Mouse (Mus musculus) limb, embryonic 15.5 days (tissue): Measurements from ENCODE around the gene Mylpf. TPM values are rescaled to one million over a fixed set of nuclear protein-coding genes. Genes with fewer than 3 reads are reported as not detected.

Experiments
- ATAC-seq: fragments of 200-750 bp; cut with Nextera tagmentation; 2 replicates; pipeline ENCODE4 v1.8.0; 2017; ENCODE audit warnings: low read depth, moderate TSS enrichment; ENCODE audit not compliant: insufficient number of reproducible peaks, low FRiP score, low TSS enrichment
- H3K27ac ChIP-seq: fragments of 300-500 bp; sonication (generic); 2 replicates; pipeline ENCODE4 v1.5.1; 2015; ENCODE audit warnings: moderate library complexity, mild to moderate bottlenecking, inconsistent platforms
- H3K27me3 ChIP-seq: fragments of 300-500 bp; sonication (generic); 2 replicates; pipeline ENCODE4 v1.6.1; 2015; ENCODE audit warnings: inconsistent platforms
- H3K36me3 ChIP-seq: fragments of 300-500 bp; sonication (generic); 2 replicates; pipeline ENCODE4 v1.6.1; 2015; ENCODE audit warnings: inconsistent platforms
- H3K4me1 ChIP-seq: fragments of 300-500 bp; sonication (generic); 2 replicates; pipeline ENCODE4 v1.6.1; 2015; ENCODE audit warnings: inconsistent platforms
- H3K4me2 ChIP-seq: fragments of 300-500 bp; sonication (generic); 2 replicates; pipeline ENCODE4 v1.6.1; 2015; ENCODE audit warnings: mild to moderate bottlenecking, inconsistent platforms
- H3K4me3 ChIP-seq: fragments of 300-500 bp; sonication (generic); 2 replicates; pipeline ENCODE4 v1.5.1; 2015; ENCODE audit warnings: mild to moderate bottlenecking, inconsistent platforms
- H3K9ac ChIP-seq: fragments of 300-500 bp; sonication (generic); 2 replicates; pipeline ENCODE4 v1.6.1; 2015; ENCODE audit warnings: inconsistent platforms
- H3K9me3 ChIP-seq: fragments of 300-500 bp; sonication (generic); 2 replicates; pipeline ENCODE4 v1.6.1; 2016; ENCODE audit warnings: inconsistent platforms
- WGBS: fragments of 180-500 bp; shearing (Covaris S2); methylation state at CpG from one replicate; pipeline ENCODE4 v1.1.7; 2015; 5-methylcytosine and 5-hydroxymethylcytosine counted together
- polyA plus RNA-seq: library from polyadenylated mRNA; unstranded; fragments of >200 nt; fragmentation: Nextera tagmentation; extraction: Ambion mirVana; gene quantifications from 2 replicates; pipeline ENCODE4 v1.2.1, GENCODE M21; 2015

The Mylpf gene
- polyA plus RNA-seq, 1 experiment from 2014 or later, result 422 TPM

DNA sequence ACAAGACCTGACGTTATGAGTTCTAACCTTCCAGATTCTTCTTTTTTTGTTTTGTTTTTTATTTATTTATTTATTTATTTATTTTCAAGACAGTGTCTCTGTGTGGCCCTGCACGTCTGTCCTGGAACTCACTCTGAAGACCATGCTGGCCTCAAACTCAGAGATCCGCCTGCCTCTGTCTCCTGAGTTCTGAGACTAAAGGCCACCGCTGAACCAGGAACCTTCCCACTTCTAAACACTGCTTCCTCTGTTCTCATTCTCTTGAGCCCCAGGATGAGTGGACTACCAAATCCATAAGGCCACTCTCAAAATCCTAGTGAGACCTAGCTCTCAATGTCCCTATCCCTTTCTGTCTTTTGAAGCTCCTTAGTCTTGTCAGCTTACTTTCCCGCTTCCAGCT lies 1.2 kb downstream of the Mylpf start:
- Histone ChIP-seq H3K4me2 (peak overlapping the region; percentile 79; the same call in 1 of the 2 replicates), H3K36me3 (no peaks in the 10 kb centered on the region; the same call in 1 of the 2 replicates), H3K27me3 (no peaks in the 10 kb centered on the region), H3K4me1 (peaks cover 41% of the 10 kb centered on the region), H3K9ac (no peak overlapping the region), H3K9me3 (no peaks in the 10 kb centered on the region), H3K4me3 (peak overlapping the region; percentile 97; the same call in 1 of the 2 replicates), H3K27ac (peak overlapping the region; percentile 93; the same call in 1 of the 2 replicates)
- no peak for ATAC-seq
- 82% methylated on average over 5 of the region's 5 CpGs for WGBS

DNA sequence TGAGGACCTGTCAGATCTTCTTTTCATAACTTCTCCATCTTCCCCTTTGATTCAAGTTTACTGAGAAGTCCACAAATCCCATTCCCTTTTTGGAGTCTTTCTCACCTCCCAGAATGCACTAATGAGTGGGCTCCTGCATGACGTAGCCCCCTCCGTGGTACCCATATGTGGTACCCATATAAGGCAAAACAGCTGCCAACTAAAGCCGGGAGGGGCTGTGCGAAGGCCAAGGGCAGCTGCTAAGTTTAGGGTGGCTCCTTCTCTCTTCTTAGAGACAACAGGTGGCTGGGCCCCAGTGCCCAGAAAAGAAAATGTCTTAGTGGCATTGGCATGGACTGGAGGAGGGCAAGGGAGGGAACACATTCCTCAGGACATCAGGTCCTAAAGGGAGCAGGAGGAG lies 1.6 kb downstream of the Mylpf start:
- peaks cover 41% of the 10 kb centered on the region for H3K4me1 ChIP-seq
- 81% methylated on average over 4 of the region's 4 CpGs for WGBS
- ATAC-seq, result no peak
- no peaks in the 10 kb centered on the region; the same call in 1 of the 2 replicates for H3K36me3 ChIP-seq
- no peaks in the 10 kb centered on the region for H3K27me3 ChIP-seq
- H3K9me3 ChIP-seq, result no peaks in the 10 kb centered on the region
- no peak overlapping the region for H3K4me3 ChIP-seq
- no peak overlapping the region for H3K27ac ChIP-seq
- H3K4me2 ChIP-seq, result no peak overlapping the region
- H3K9ac ChIP-seq, result no peak overlapping the region

DNA sequence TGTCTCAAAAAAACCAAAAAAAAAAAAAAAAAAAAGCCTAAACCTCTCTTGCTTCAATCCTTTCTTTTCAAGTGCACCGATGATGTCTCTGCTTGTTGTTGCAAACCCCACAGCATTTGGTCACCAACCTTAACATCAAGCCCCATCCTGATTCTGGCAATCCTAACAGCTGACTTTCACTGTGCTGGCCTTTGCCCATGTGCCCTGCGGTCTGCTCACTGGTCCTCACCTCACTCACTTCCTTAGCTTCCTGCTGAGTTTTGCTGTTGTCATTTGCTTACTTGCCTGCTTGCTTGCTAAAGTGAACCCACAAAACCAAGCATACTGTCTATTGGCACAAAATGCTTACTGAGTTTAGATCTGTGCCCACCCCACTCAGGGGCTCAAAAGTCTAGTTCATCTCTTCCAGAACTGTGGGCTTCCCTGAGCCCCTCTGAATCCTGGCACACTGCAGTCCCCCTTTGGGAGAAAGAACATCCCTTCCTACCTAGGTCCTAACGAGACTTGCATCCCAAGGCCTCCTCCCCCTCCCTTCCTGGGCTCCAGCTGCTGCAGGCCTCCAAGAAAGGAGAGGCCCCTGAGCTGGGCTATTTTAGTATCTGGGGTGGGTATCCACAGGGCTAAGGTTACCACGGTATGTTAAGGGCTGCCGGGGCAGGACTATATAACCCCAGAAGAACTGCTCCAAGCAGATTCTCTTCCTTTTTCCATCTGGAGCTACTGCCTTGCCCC lies 2.5 kb downstream of the Mylpf start:
- no peaks in the 10 kb centered on the region; the same call in 1 of the 2 replicates for H3K36me3 ChIP-seq
- no peak overlapping the region; the same call in 1 of the 2 replicates for H3K27ac ChIP-seq
- no peak overlapping the region for H3K4me2 ChIP-seq
- no peaks in the 10 kb centered on the region for H3K9me3 ChIP-seq
- 65% methylated on average over 5 of the region's 5 CpGs for WGBS
- H3K9ac ChIP-seq, result no peak overlapping the region
- no peak overlapping the region for H3K4me3 ChIP-seq
- peaks cover 38% of the 10 kb centered on the region for H3K4me1 ChIP-seq
- no peaks in the 10 kb centered on the region for H3K27me3 ChIP-seq
- ATAC-seq, result no peak

- WGBS, result 82% methylated on average over 12 of the region's 12 CpGs
- ATAC-seq, result no peak
Observed at GRCm38 (mm10) chr7:127212432-127213250, 4.0 kb downstream of the Mylpf start.

GRCm38 (mm10) chr7:127213485-127213884 lies 4.8 kb downstream of the Mylpf start:
- peak overlapping the region; percentile 41 for H3K4me3 ChIP-seq
- H3K4me2 ChIP-seq, result no peak overlapping the region; the same call in 1 of the 2 replicates
- H3K36me3 ChIP-seq, result no peaks in the 10 kb centered on the region
- 0 out of 2 replicates have a peak overlapping the region, but pooled peaks have one; percentile 33 for H3K27ac ChIP-seq
- no peak overlapping the region for H3K9ac ChIP-seq
- no peaks in the 10 kb centered on the region for H3K9me3 ChIP-seq
- no peaks in the 10 kb centered on the region for H3K27me3 ChIP-seq
- 42% methylated on average over 7 of the region's 7 CpGs for WGBS
- peaks cover 26% of the 10 kb centered on the region for H3K4me1 ChIP-seq
- ATAC-seq, result no peak

More at GRCm38 (mm10) chr7:127212432-127213250, 4.0 kb downstream of the Mylpf start:
- Histone ChIP-seq H3K9ac (no peak overlapping the region), H3K27me3 (no peaks in the 10 kb centered on the region), H3K4me3 (peak overlapping the region; percentile 7), H3K4me2 (no peak overlapping the region), H3K36me3 (no peaks in the 10 kb centered on the region), H3K9me3 (no peaks in the 10 kb centered on the region), H3K27ac (no peak overlapping the region), H3K4me1 (peaks cover 26% of the 10 kb centered on the region)

DNA sequence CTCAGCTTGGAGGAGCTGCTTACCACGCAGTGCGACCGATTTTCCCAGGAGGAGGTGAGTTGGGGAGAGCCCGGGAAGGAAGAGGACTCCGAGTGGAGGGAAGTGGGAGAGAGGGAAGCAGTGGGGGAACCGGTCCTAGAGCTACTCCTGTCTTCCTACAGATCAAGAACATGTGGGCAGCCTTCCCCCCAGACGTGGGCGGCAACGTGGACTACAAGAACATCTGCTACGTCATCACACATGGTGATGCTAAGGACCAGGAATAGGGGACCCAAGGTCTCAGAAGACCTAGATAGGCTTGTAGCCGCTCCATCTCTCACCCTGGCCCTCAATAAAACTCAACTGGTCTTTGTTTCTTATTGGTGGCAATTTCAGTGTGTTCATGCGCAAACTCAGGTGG lies 5.2 kb downstream of the Mylpf start:
- 48% methylated on average over 12 of the region's 12 CpGs for WGBS
- peaks cover 26% of the 10 kb centered on the region for H3K4me1 ChIP-seq
- no peaks in the 10 kb centered on the region for H3K36me3 ChIP-seq
- H3K4me2 ChIP-seq, result peak overlapping the region; percentile 76
- H3K4me3 ChIP-seq, result peak overlapping the region; percentile 41
- H3K27me3 ChIP-seq, result no peaks in the 10 kb centered on the region
- no peak for ATAC-seq
- H3K9ac ChIP-seq, result no peak overlapping the region
- peak overlapping the region; percentile 33; the same call in 1 of the 2 replicates for H3K27ac ChIP-seq
- H3K9me3 ChIP-seq, result no peaks in the 10 kb centered on the region

GRCm38 (mm10) chr7:127214521-127214920 lies 5.8 kb downstream of the Mylpf start:
- ATAC-seq, result no peak
- H3K27ac ChIP-seq, result peak overlapping the region; percentile 58
- H3K4me3 ChIP-seq, result peak overlapping the region; percentile 41
- peaks cover 22% of the 10 kb centered on the region for H3K4me1 ChIP-seq
- H3K27me3 ChIP-seq, result no peaks in the 10 kb centered on the region
- H3K36me3 ChIP-seq, result no peaks in the 10 kb centered on the region
- H3K4me2 ChIP-seq, result peak overlapping the region; percentile 76
- peak overlapping the region; percentile 11 for H3K9ac ChIP-seq
- no peaks in the 10 kb centered on the region for H3K9me3 ChIP-seq
- 28% methylated on average over 21 of the region's 21 CpGs for WGBS

DNA sequence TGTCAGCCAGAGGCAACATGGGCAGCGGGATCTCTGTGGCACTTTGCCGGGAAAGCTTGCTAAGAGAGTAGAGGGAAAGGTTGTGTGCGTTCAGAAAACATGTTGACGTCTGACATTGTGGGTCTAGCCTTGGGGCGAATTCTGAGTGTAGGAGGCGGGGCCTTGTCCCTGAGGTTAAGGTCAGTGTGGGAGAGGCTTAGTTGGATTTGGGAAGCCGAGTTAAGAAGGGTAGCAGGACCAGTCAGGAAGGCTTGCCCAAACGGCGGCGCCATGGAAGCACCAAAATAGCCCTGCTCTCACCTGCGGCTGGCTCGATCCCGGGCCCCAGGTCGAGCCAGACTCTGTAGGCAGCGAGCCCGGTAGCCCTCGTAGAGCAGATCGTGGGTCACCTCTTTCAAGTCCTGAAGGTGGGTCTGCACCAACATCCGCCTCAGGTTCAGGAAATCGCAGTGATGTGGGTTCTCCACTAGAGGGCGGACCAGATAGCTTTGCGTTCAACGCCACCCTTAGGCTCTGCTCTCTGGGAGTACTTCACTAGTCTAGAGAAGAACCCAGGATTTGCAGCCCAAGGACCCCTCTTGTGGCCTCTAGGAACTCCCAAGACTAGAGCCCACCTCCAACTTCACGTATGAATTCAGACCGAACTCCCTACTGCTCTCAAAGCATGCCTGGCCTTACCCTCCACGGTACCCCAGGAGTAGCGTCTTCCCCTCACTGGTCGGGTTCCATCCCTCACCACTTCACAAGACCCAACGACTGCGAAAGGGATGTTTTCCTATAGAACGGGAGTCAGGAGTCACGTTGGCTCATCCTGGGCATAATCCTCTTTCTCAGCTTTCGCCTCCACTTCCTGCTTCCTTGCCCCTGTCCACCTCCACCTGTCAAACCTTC lies 6.5 kb downstream of the Mylpf start:
- peak overlapping the region; percentile 41 for H3K4me3 ChIP-seq
- peaks cover 21% of the 10 kb centered on the region for H3K4me1 ChIP-seq
- peak overlapping the region; percentile 76 for H3K4me2 ChIP-seq
- no peaks in the 10 kb centered on the region for H3K9me3 ChIP-seq
- H3K27ac ChIP-seq, result peak overlapping the region; percentile 58; the same call in 1 of the 2 replicates
- no peaks in the 10 kb centered on the region for H3K36me3 ChIP-seq
- H3K9ac ChIP-seq, result peak overlapping the region; percentile 40; the same call in 1 of the 2 replicates
- no peak for ATAC-seq
- H3K27me3 ChIP-seq, result no peaks in the 10 kb centered on the region
- WGBS, result 20% methylated on average over 33 of the region's 33 CpGs

DNA sequence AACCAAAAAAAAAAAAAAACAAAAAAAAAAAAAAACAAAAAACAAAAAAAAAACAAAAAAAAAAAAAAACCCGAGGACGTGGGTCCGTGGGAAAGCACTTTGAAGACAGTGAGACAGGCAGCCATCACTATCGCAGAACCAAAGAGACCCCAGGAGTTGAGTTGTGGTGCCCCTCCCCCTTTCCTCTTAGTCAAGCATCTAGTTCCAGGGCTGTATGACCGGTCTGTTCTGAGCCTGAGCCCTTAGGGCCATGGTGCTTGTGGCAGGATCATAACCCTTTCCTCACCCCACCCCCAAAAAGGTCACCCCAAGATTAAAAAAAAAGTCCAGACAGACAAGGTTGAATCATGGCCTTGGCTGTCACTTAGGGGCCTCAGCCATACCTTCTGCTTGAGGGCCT lies 7.6 kb downstream of the Mylpf start:
- Histone ChIP-seq H3K36me3 (no peaks in the 10 kb centered on the region), H3K27me3 (no peaks in the 10 kb centered on the region), H3K4me1 (peaks cover 21% of the 10 kb centered on the region), H3K9ac (no peak overlapping the region), H3K4me2 (no peak overlapping the region), H3K4me3 (no peak overlapping the region), H3K9me3 (no peaks in the 10 kb centered on the region), H3K27ac (no peak overlapping the region)
- 0 out of 2 replicates have a peak, but pooled peaks have one; percentile 15 for ATAC-seq
- WGBS, result 88% methylated on average over 5 of the region's 5 CpGs

DNA sequence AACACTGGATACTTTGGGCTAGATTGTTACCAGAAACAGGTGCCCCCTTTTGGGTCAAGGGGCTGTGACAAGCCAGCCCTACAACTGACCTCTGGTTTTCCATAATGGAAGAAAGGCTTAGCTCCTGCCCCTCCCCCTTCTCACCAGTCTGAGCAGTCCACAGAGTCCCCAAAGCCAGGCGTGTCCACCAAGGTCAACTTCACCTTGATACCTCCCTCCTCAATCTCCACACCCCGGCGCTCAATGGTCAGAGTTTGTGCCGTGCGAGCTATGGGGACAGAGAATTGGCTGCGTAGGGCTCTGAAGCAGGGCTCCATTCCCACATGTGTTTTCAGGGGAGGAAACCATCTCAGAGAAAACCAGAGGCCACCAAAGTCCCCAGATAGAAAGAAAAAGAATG lies 8.8 kb downstream of the Mylpf start:
- Histone ChIP-seq H3K9ac (no peak overlapping the region), H3K4me1 (peaks cover 21% of the 10 kb centered on the region), H3K27ac (no peak overlapping the region), H3K4me3 (no peak overlapping the region), H3K9me3 (no peaks in the 10 kb centered on the region), H3K4me2 (no peak overlapping the region), H3K36me3 (no peaks in the 10 kb centered on the region), H3K27me3 (no peaks in the 10 kb centered on the region)
- ATAC-seq, result no peak
- 87% methylated on average over 6 of the region's 6 CpGs for WGBS

DNA sequence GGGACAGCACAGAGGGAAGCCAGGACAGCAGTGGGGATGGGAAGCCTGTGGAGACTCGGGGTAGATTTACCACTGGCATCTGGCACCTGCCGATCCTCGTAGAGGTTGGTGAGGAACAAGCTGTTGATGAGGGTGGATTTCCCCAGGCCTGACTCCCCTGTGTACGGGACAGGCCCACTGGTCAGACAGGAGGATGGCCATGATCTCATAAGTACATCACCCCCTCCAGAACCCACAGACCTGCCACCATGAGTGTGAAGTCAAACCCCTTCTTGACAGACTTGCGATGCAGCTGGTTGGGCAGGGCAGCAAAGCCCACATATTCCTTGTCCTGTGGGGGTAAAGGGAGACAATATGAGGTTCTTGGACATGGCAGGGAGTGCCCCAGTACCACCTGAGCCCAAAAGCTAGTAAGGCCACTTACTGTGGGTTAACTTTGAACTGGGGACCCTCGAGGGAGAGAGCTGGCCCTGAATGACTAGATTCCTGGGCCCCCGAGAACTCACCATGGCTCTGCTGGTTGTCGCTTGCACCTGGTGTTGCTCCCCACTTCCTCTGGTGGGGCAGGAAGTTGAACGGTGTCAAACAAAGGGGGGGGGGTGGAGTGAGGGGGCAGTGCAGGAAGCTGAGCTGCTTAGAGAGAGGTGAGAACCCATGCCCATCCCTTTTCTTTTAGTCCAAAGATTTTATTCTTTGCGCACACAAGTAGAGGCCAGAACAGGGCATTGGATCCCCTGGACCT lies 9.4 kb downstream of the Mylpf start:
- no peaks in the 10 kb centered on the region for H3K9me3 ChIP-seq
- H3K9ac ChIP-seq, result no peak overlapping the region
- no peaks in the 10 kb centered on the region for H3K27me3 ChIP-seq
- no peak overlapping the region for H3K27ac ChIP-seq
- no peak overlapping the region for H3K4me3 ChIP-seq
- WGBS, result 63% methylated on average over 10 of the region's 10 CpGs
- H3K4me1 ChIP-seq, result peaks cover 21% of the 10 kb centered on the region
- no peaks in the 10 kb centered on the region for H3K36me3 ChIP-seq
- no peak overlapping the region for H3K4me2 ChIP-seq
- no peak for ATAC-seq
